Mouse (Mus musculus): ENCODE results near the gene Arid5b. TPM values are rescaled to one million over a fixed set of nuclear protein-coding genes. Genes with fewer than 3 reads are reported as not detected.
A peak's percentile ranks its signal among the peaks of the same experiment; 100 is the strongest.

Gene Arid5b
- total RNA-seq, 1 experiment from 2014 or later, result 12.5 TPM

DNA sequence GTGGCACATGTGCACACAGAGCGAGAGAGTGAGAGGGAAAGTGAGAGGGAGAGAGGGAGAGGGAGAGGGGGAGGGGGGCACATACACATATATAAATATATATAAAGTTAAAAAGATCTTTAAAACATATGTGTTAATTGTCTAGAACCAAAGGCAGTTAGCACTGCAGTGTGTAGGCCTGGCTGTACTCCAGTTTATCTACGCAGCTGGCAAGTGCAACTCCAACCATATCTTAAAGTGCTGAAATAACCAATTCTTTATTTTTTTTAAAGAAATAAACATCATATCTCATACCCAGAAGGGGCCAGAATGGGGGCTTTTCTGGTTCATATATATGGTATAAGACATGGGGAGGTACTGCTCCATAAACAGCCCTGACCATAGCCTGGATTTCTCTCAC is 114.4 kb downstream of the Arid5b start:
- ATAC-seq (replicated peaks in 1 of 2; ENCODE audit: insufficient read depth in 1 of 2, low FRiP score in 2 of 2, low TSS enrichment in 1 of 2, low read depth in 1 of 2, poor library complexity in 2 of 2, severe bottlenecking in 2 of 2), result no peak

DNA sequence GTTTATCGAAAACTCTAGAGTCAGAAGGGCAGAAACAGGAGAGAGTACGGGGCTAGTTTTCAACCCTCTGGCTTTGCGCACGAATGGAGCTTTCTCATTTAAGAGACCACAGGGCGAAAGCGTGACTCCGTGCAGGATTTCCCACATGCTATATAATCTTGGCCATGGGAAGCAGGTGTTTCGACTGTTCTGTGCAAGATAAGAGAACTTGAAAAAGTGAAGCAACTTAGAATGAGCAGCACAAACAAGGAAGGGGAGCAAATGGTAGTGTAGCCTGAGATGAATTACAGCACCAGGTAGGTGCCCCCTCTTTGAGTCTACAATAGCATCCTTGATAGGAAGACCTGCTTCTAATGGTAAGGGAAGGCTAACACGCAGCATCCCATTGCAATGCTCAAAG is 118.8 kb downstream of the Arid5b start:
- ATAC-seq (replicated peaks in 1 of 2; ENCODE audit: insufficient read depth in 1 of 2, low FRiP score in 2 of 2, low TSS enrichment in 1 of 2, low read depth in 1 of 2, poor library complexity in 2 of 2, severe bottlenecking in 2 of 2), result peak; percentile 81 to 82

DNA sequence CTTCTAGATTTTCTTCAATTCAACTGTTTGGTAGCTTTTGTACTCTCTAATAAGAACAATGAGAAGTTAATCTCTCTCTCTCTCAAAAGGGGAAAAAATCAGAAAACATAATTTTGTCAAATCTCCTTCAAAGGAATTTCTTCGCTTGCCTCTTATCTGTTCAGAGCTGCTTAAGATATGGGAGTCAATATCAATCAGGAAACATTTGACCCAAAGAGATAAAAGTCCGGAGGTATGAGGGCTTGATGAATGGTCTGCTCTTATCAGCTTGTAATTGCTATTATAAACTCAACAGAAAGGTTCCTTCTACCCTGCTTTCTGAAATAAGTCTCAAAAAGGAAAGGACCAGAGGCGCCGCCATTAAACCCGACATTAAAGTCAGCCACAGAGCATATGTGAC is 120.0 kb downstream of the Arid5b start:
- no peak for ATAC-seq (replicated peaks in 1 of 2; ENCODE audit: insufficient read depth in 1 of 2, low FRiP score in 2 of 2, low TSS enrichment in 1 of 2, low read depth in 1 of 2, poor library complexity in 2 of 2, severe bottlenecking in 2 of 2)

DNA sequence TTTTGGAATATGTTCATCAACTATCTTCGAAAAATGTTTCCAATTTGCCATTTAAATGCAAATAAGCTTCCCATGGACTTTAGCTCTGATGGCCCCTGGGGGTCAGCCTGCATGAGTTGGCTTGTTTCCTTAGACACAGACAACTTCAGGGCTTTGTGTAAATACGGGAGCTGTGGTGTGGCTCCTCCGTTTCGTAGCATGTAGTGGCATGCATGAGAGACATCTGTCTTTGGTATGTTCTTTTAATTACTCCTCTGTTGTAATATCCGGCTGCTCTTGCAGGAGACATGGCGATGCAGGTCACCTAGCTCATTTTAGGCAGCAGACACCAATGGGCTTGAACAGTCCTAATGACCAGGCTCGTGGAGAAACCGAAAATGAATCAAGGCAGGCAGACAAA is 121.0 kb downstream of the Arid5b start:
- no peak for ATAC-seq (replicated peaks in 1 of 2; ENCODE audit: insufficient read depth in 1 of 2, low FRiP score in 2 of 2, low TSS enrichment in 1 of 2, low read depth in 1 of 2, poor library complexity in 2 of 2, severe bottlenecking in 2 of 2)

DNA sequence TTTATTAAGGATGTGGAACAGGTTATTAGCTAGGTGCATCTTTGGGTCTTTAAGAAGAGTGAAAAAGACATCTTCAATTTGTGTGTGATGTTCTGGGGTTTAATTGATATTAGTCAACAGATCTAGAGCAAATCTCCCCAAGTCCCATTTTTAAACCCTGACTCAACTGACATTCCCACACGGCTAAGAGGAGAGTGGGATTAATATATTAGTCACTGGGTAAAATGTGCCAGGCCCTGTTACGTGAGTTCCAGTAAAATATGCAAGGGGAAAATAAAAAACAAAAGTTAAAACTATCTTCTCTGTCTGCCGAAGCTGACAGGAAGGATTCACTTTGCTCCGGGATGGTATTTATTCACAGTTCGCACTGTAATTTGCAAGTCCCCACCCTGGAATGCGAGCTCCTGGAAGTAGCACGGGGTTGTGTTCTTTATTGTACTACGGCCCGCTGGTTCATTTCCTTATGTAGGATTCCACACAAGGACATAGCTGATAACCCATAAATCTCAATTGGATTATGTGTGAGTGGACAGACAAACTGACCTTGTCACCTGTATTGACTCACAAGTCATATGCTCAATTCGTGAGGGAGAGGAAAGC is 121.8 kb downstream of the Arid5b start:
- ATAC-seq (replicated peaks in 1 of 2; ENCODE audit: insufficient read depth in 1 of 2, low FRiP score in 2 of 2, low TSS enrichment in 1 of 2, low read depth in 1 of 2, poor library complexity in 2 of 2, severe bottlenecking in 2 of 2), result no peak

DNA sequence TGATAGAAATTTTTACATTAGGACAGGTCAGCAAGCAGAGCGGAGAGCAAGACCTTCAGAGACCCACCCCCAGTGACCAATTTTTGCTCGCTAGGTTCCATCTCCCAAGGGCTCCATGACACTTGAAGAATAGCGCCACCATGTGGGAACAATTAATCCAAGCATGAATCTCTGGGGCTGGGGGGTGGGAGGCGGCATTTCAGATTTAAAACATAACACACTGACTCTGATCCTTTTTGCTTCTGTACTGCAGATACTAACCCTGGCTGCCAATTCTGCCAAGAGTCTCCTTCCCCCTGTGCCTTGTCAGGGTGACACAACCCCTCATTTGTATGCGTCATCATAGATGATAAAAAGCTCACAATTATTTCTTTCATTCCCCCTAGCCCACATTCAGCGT is 122.4 kb downstream of the Arid5b start:
- ATAC-seq (replicated peaks in 1 of 2; ENCODE audit: insufficient read depth in 1 of 2, low FRiP score in 2 of 2, low TSS enrichment in 1 of 2, low read depth in 1 of 2, poor library complexity in 2 of 2, severe bottlenecking in 2 of 2), result no peak

DNA sequence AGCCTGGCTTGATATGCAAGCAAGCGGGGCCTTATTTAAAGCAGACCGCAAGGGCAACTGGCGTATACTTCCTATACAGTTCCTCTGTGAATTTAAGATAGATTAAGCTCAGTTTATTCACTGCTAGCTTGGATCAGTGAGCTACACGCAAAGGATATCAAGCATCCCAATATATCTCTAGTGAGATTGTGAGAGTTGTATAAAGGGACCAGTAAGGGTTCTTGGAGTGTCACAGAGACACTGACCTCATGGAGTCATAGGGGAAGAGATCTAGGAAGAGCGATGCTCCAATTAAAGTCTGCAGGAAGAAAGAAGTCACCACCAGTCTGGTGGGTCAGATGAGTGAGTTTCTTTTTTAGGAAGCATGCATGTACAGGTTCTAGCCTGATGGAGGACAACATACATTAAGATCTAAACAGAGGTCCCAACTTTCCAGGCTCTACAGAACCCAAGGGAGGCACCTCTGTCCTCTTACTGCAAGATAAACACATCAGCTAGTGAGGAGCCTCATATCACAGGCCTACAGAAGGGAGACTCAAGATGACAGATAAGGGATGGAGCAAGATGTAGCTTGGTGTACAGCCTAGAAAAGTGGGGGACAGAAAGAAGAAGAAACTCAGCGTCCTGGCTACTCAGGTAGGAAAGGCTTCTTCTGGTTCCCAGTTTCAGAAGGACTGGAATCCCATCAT is 123.0 kb downstream of the Arid5b start:
- no peak; a peak in 1 of 4 replicates for ATAC-seq (replicated peaks in 1 of 2; ENCODE audit: insufficient read depth in 1 of 2, low FRiP score in 2 of 2, low TSS enrichment in 1 of 2, low read depth in 1 of 2, poor library complexity in 2 of 2, severe bottlenecking in 2 of 2)

DNA sequence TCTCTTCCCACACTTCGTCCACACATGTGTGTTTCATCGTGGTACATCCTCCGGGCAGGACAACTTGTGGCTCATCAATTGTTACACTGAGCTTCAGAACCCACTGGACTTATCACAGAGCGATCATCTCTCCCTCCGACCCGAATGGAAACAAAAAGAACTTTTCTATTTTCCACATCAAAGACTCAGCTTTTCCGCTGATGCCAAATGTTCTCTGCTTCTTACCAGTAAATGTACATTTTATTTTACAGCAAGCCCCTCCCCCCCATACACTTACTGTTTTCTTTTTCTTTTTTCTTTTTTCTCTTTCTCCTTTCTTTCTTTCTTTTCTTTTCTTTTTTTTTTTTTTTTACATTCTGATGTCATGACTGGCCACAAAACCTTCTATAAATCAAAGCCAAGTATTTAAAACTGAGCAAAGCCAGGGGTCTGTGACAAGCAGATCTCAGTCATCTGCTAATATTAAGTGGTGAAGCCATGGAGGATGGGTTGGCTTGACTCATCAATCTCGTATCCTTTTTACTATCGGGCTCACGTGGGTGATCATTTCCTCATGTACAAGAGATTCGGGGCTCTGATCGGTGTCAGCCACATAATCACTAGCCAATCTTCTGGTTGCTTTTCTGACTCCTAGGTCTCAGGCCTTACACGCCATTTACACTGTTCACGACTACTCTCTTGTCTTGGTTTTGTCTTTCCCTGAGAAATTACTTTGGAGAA is 124.3 kb downstream of the Arid5b start:
- ATAC-seq (replicated peaks in 1 of 2; ENCODE audit: insufficient read depth in 1 of 2, low FRiP score in 2 of 2, low TSS enrichment in 1 of 2, low read depth in 1 of 2, poor library complexity in 2 of 2, severe bottlenecking in 2 of 2), result no peak

DNA sequence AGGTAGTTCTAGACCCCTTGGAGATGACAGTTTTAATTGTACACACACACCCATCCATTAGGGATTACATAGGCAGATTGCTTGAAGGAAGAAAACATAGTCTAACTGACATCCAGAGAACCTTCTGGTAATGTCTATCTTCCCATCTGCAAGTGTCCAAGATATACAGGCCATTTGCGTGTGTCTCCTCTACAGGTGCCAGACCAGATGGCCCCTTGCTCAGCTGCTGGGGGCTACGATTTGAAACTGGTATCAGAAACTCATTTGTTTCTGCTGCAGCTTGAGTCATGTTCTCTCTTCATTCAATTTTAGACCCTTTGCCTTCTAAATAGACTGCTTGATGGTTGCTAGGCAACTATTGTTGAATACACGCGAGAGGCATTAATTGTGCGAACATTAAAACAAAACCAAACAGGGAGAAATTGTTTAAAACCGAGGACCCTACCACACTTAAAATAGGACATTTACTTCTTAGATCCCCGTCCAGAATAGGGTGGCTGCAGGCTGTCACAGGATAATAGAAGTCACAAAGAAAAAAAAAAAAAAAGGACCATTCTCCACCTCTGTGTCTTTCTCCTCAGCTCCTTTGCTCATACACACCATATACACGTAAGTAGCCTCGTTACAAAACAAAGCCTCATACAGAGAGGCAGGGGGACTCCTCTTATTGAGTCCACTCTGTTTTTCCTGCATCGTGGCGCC is 125.0 kb downstream of the Arid5b start:
- no peak for ATAC-seq (replicated peaks in 1 of 2; ENCODE audit: insufficient read depth in 1 of 2, low FRiP score in 2 of 2, low TSS enrichment in 1 of 2, low read depth in 1 of 2, poor library complexity in 2 of 2, severe bottlenecking in 2 of 2)

DNA sequence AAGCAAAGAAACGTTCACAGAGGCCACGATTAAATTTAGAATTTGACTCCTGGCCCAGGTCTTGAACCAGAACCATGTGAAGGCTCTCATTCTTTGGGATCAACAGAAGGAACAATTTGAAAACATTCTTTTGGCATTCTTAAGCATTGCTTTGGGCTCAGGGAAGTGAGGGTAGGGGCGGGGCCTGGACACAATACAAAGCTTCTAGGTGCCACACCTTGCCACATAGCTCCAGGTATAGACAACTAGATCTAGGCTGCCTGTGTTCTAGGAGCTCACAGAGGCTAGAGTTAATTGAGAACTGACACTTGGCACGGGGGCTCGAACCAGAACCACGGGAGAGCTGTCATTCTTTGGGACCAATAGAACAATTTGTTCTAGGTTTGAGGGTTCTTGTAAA is 130.0 kb downstream of the Arid5b start:
- no peak for ATAC-seq (replicated peaks in 1 of 2; ENCODE audit: insufficient read depth in 1 of 2, low FRiP score in 2 of 2, low TSS enrichment in 1 of 2, low read depth in 1 of 2, poor library complexity in 2 of 2, severe bottlenecking in 2 of 2)

DNA sequence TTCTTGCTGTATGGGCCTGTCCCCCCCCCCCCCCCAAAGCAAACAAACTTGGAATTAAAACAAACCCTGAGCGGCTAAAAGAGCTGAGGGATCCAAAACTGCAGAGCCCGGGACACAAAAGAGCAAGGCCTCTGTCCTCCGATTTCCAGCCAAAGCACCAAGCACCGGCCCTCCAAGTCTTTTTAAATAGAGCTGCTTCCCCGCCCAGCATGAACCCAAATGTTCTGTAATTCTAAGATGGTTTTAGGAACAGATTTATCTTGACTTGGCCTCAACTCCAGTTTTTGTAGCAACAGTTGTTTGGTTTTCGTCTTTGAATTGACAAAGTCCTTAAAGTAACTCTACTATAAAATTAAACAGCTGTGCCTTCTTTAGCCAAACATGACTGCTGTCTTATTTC is 130.8 kb downstream of the Arid5b start:
- ATAC-seq (replicated peaks in 1 of 2; ENCODE audit: insufficient read depth in 1 of 2, low FRiP score in 2 of 2, low TSS enrichment in 1 of 2, low read depth in 1 of 2, poor library complexity in 2 of 2, severe bottlenecking in 2 of 2), result no peak

DNA sequence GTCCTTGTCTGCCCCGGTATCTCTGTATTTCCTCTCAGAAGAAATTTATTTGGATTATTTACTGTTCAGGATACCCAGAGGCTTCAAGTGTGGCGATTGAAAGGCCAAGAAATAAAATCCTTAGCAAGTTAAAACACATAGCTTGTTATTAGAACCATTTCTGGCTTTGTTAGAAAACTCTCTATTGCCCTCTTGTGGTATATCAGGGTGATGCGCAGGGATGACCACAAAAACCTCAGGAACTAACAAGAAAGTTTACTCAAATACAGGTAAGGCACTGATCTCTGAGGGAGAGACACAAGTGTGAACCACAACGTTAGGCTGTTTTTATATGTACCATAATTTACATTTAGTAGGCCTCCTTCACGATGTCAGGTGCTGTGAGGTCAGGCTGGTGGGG is 131.7 kb downstream of the Arid5b start:
- peak; percentile 73 to 80 for ATAC-seq (replicated peaks in 1 of 2; ENCODE audit: insufficient read depth in 1 of 2, low FRiP score in 2 of 2, low TSS enrichment in 1 of 2, low read depth in 1 of 2, poor library complexity in 2 of 2, severe bottlenecking in 2 of 2)

DNA sequence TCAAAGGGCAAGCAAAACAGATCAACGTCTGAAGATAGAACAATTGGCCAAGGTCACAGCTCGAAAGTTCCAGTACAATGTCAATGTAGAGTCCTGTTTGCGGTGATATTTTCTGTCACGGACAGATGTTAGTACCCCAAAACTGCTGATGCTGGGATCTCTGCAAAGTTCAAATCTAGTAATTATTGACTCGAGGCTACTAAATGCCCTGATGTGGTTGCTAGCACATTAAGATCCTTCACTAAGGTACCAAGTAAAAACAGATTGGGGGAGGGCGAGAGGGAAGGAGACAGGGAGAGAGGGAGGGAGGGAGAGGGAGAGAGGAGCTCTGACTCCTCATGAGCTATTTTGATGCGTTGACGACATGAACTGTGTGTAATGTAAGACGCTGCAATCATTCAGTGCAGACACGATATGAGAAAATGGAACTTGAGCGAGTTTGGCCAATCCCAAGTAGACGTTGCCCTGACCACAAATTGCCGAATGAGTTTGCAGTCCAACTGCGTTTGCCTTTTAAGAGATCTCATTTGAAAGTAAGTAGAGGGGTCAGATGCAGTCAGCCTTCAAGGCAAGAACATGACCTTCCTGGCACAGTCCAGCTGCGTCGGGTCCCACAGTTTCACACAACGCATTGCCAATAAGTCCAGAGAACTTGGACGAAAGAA is 133.1 kb downstream of the Arid5b start:
- ATAC-seq (replicated peaks in 1 of 2; ENCODE audit: insufficient read depth in 1 of 2, low FRiP score in 2 of 2, low TSS enrichment in 1 of 2, low read depth in 1 of 2, poor library complexity in 2 of 2, severe bottlenecking in 2 of 2), result no peak

DNA sequence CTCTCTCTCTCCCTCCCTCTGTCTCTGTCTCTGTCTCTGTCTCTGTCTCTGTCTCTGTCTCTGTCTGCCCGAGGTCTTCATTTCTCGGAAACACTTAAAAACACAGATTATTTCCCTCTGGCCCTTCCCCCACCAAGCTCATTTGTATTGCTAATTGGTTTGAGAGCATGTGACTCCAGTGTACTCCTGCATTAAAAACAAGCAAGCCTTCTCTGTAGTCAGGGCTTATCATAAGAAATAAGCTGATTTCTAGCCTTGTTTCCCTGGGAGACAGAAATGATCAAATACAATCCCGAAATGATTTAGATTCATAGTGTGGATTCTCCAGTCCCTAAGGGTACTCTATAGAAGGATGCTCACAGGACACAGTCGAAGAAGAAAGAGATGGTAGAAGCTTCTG is 136.0 kb downstream of the Arid5b start:
- ATAC-seq (replicated peaks in 1 of 2; ENCODE audit: insufficient read depth in 1 of 2, low FRiP score in 2 of 2, low TSS enrichment in 1 of 2, low read depth in 1 of 2, poor library complexity in 2 of 2, severe bottlenecking in 2 of 2), result no peak

DNA sequence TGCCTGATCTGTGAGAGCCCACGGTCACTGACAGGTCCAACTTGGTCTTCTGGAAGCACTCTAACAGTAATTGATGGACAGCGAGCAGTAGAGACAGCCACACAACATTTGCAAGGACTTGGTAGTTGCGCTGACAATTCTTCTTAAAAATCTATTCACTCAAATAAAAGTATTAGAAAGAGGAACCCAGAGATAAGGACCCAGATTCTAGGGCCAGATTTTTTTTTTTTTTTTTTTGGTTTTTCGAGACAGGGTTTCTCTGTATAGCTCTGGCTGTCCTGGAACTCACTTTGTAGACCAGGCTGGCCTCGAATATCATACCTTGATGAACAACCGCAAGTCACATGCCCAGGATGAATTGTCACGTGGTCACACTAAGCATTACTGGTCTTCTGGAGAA is 137.0 kb downstream of the Arid5b start:
- ATAC-seq (replicated peaks in 1 of 2; ENCODE audit: insufficient read depth in 1 of 2, low FRiP score in 2 of 2, low TSS enrichment in 1 of 2, low read depth in 1 of 2, poor library complexity in 2 of 2, severe bottlenecking in 2 of 2), result no peak

DNA sequence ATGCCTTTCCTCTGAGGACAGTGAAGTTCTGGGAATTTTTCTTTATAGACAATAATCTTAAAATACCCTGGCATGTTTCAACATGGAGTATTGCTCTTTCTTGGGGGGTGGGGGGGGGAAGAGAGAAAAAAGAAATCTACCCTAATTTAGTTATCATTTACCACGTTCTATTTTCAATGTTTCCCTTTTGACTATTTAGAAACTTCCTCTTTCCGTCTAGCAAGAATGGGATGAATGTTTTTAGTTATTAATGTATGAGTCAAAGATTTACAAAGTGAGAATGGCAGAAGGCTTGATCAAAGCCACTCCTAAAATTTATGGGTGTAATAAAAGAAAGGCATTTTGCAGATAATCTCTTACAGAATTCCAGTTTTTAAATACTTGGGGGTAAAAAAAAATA is 137.7 kb downstream of the Arid5b start:
- ATAC-seq (replicated peaks in 1 of 2; ENCODE audit: insufficient read depth in 1 of 2, low FRiP score in 2 of 2, low TSS enrichment in 1 of 2, low read depth in 1 of 2, poor library complexity in 2 of 2, severe bottlenecking in 2 of 2), result no peak

DNA sequence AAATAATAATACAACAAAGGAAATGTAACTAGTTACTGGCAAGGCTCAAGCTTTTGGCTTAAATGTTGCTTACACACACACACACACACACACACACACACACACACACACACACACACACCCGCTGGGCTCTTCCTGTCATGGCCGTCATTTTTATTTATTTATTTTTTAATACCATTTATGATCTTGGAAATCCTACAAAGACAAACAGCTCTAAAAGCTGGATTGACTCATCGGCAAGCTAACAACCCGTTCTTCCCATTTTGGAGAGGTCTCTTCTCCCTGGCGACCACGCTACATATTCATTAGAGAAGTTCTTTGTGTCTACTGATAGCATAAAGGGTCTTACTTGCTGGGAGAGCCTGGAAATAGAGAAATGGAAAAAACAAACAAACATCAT is 138.2 kb downstream of the Arid5b start:
- ATAC-seq (replicated peaks in 1 of 2; ENCODE audit: insufficient read depth in 1 of 2, low FRiP score in 2 of 2, low TSS enrichment in 1 of 2, low read depth in 1 of 2, poor library complexity in 2 of 2, severe bottlenecking in 2 of 2), result no peak

DNA sequence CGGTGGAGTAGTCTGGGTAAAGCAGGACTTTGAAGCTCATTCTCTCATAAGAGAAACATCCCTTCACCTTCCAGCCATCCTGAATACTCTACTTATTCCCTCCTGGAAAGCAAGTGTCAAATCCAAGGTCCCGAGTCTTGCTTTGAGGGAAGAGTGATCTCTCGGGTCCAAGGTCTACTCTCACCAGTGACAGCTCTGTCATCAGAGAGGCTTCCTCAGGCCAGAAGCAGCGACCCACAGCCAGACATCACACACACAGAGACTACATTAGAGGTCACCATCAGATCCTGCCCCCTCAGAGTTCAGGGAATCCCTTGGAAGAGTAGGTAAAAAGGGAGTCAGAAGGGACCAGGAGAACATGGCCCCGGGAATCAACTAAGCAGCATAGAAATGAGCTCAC is 140.4 kb downstream of the Arid5b start:
- ATAC-seq (replicated peaks in 1 of 2; ENCODE audit: insufficient read depth in 1 of 2, low FRiP score in 2 of 2, low TSS enrichment in 1 of 2, low read depth in 1 of 2, poor library complexity in 2 of 2, severe bottlenecking in 2 of 2), result no peak
